In the genomic region with DNA sequence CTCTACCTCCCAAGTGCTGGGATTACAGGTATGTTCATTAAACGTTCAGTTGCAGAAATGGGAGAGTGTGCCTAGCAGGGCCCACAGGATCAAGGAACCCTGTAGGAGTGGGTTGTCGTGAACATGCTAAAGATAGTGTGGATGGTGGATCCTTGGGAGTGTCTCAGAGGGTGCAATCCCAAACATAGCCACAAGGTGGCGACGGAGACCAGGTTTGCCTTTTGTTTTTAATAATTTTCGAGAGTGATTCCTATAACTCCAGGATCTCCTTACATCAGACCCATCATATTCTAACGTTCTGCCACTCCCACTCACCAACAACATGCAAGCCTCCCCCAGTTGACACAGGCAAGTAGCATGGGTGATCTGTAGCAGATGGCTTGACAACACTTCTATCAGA, we compare ENCODE assay signal across 8 mouse cellular contexts. TPM values are rescaled to one million over a fixed set of nuclear protein-coding genes. Genes with fewer than 3 reads are reported as not detected.
DNase-seq lines count a peak whose midpoint lies in the region; ATAC-seq and TF ChIP-seq lines count a peak whose summit lies in the region.

No protein-coding gene starts in this region.

- dilution Hi-C loops in CH12.LX (cut with MboI; ENCODE audit: extremely low pct_ligation_motif_present, extremely low pct_unique_long_range_greater_than_20kb, low sequenced_read_pairs) = no loop called here

- no peak for TF ChIP-seq EP300 in CH12.LX (IDR thresholded peaks at IDR 0.05; ENCODE audit: low read length)
- no peak for TF ChIP-seq EP300 in heart, postnatal 0 days (IDR thresholded peaks at IDR 0.05; ENCODE audit: low read depth)

- H3K79me2 ChIP-seq in CH12.LX (replicated peaks; ENCODE audit: control insufficient read depth, extremely low read depth, insufficient read depth, poor library complexity, severe bottlenecking) = no peaks in the 10 kb centered on the region

- TF ChIP-seq POLR2A in CH12.LX (IDR thresholded peaks at IDR 0.05; ENCODE audit: low read depth, low read length) = no peak
- no peak for TF ChIP-seq POLR2A in olfactory bulb, adult 2 months (IDR thresholded peaks at IDR 0.05; ENCODE audit: insufficient read depth, low read depth, low read length)

- WGBS in embryonic facial prominence, embryonic 10.5 days = 6% methylated on average over 6 of the region's 6 CpGs
- WGBS in heart, postnatal 0 days = 1% methylated on average over 6 of the region's 6 CpGs
- WGBS in lung, embryonic 16.5 days = 3% methylated on average over 6 of the region's 6 CpGs
- 1% methylated on average over 6 of the region's 6 CpGs for WGBS in olfactory bulb, adult 2 months

- H3K27ac ChIP-seq in CH12.LX (ENCODE audit: insufficient read depth, low read depth) = no peak overlapping the region
- H3K27ac ChIP-seq in embryonic facial prominence, embryonic 10.5 days (replicated peaks) = no peak overlapping the region
- H3K27ac ChIP-seq in heart, postnatal 0 days (ENCODE audit: low read depth) = no peak overlapping the region
- no peak overlapping the region for H3K27ac ChIP-seq in layer of hippocampus, adult 2 months
- no peak overlapping the region for H3K27ac ChIP-seq in lung, embryonic 16.5 days (ENCODE audit: low read length)
- H3K27ac ChIP-seq in olfactory bulb, adult 2 months (ENCODE audit: insufficient read depth, low read depth, low read length) = no peak overlapping the region

- ATAC-seq in heart, postnatal 0 days (ENCODE audit: insufficient read depth, low read depth) = no peak
- ATAC-seq in lung, embryonic 16.5 days (ENCODE audit: low read depth) = peak; percentile 18; the same call in 1 of the 2 replicates

- in situ Hi-C loops in CH12.LX (cut with MboI; ENCODE audit: low pct_ligation_motif_present, low pct_unique_long_range_greater_than_20kb, low sequenced_read_pairs) = loop anchor here (25.0 kb wide), 2 partner anchors 402 to 602 kb away; no protein-coding TSS in a partner anchor

- TF ChIP-seq RAD21 in CH12.LX (IDR thresholded peaks at IDR 0.05; ENCODE audit: low read depth, low read length) = no peak; the same call in none of the 2 replicates

- no peak overlapping the region for H3K4me2 ChIP-seq in CH12.LX (ENCODE audit: insufficient read depth, low read depth, poor library complexity, severe bottlenecking)
- H3K4me2 ChIP-seq in heart, postnatal 0 days (ENCODE audit: low read depth, low read length) = no peak overlapping the region
- H3K4me2 ChIP-seq in lung, embryonic 16.5 days (ENCODE audit: low read depth, low read length) = no peak overlapping the region

- H3K27me3 ChIP-seq in CH12.LX (replicated peaks) = no peaks in the 10 kb centered on the region
- peaks cover 15% of the 10 kb centered on the region; the same call in 1 of the 2 replicates for H3K27me3 ChIP-seq in embryonic facial prominence, embryonic 10.5 days (replicated peaks; ENCODE audit: low read depth, poor library complexity, severe bottlenecking)
- H3K27me3 ChIP-seq in heart, postnatal 0 days (ENCODE audit: control insufficient read depth, insufficient read depth, low read length) = no peaks in the 10 kb centered on the region
- H3K27me3 ChIP-seq in lung, embryonic 16.5 days (ENCODE audit: control insufficient read depth, insufficient read depth, low read depth, low read length) = no peaks in the 10 kb centered on the region

- no peaks in the 10 kb centered on the region for H3K9me3 ChIP-seq in CH12.LX (replicated peaks; ENCODE audit: low read length)
- no peaks in the 10 kb centered on the region for H3K9me3 ChIP-seq in embryonic facial prominence, embryonic 10.5 days
- no peaks in the 10 kb centered on the region for H3K9me3 ChIP-seq in heart, postnatal 0 days (replicated peaks; ENCODE audit: control insufficient read depth, low read length)
- no peaks in the 10 kb centered on the region for H3K9me3 ChIP-seq in lung, embryonic 16.5 days (ENCODE audit: control insufficient read depth, low read length)

- no peak overlapping the region for H3K4me3 ChIP-seq in CH12.LX (replicated peaks in 1 of 3; ENCODE audit: low read depth in 2 of 3, low read length in 2 of 3, poor library complexity in 1 of 3)
- no peak overlapping the region for H3K4me3 ChIP-seq in embryonic facial prominence, embryonic 10.5 days
- H3K4me3 ChIP-seq in heart, postnatal 0 days (ENCODE audit: low read depth, low read length) = no peak overlapping the region
- no peak overlapping the region for H3K4me3 ChIP-seq in layer of hippocampus, adult 2 months
- no peak overlapping the region for H3K4me3 ChIP-seq in lung, embryonic 16.5 days (ENCODE audit: low read length)
- H3K4me3 ChIP-seq in olfactory bulb, adult 2 months (ENCODE audit: insufficient read depth, low read depth, low read length) = no peak overlapping the region

- H3K36me3 ChIP-seq in CH12.LX (replicated peaks in 1 of 2; ENCODE audit: control insufficient read depth in 1 of 2, insufficient read depth in 1 of 2, low read length in 1 of 2) = no peaks in the 10 kb centered on the region
- no peaks in the 10 kb centered on the region for H3K36me3 ChIP-seq in embryonic facial prominence, embryonic 10.5 days (replicated peaks)
- no peaks in the 10 kb centered on the region for H3K36me3 ChIP-seq in heart, postnatal 0 days (replicated peaks; ENCODE audit: control insufficient read depth, insufficient read depth, low read length)
- H3K36me3 ChIP-seq in lung, embryonic 16.5 days (ENCODE audit: control insufficient read depth, insufficient read depth, low read length) = no peaks in the 10 kb centered on the region

- peak; percentile 93 to 99 for TF ChIP-seq CTCF in CH12.LX (conservative IDR thresholded peaks at IDR 0.05 in 1 of 2, IDR thresholded peaks at IDR 0.05 in 1 of 2; ENCODE audit: low read depth in 2 of 2, low read length in 2 of 2)
- TF ChIP-seq CTCF in heart, postnatal 0 days (IDR thresholded peaks at IDR 0.05; ENCODE audit: low read depth) = peak; percentile 96
- TF ChIP-seq CTCF in layer of hippocampus, adult 2 months (conservative IDR thresholded peaks at IDR 0.05) = peak; percentile 99
- TF ChIP-seq CTCF in olfactory bulb, adult 2 months (IDR thresholded peaks at IDR 0.05; ENCODE audit: insufficient read depth, low read depth, low read length) = peak; percentile 44

- H3K9ac ChIP-seq in CH12.LX (ENCODE audit: insufficient read depth, low read depth) = no peak overlapping the region
- no peak overlapping the region for H3K9ac ChIP-seq in heart, postnatal 0 days (replicated peaks; ENCODE audit: low read depth, low read length)
- H3K9ac ChIP-seq in lung, embryonic 16.5 days (ENCODE audit: low read length) = no peak overlapping the region

- DNase-seq in CH12.LX (ENCODE audit: extremely low read depth) = peak; percentile 71
- peak; percentile 84 for DNase-seq in adrenal gland, postnatal 25 days
- peak; percentile 80 for DNase-seq in embryonic facial prominence, embryonic 10.5 days (ENCODE audit: low spot score)
- DNase-seq in heart, postnatal 0 days (ENCODE audit: low spot score) = no peak
- peak; percentile 86 to 91 for DNase-seq in layer of hippocampus, adult 2 months (ENCODE audit: low spot score in 2 of 2)
- peak; percentile 88 for DNase-seq in thymus, postnatal 4 days

- peaks cover 0 to 14% of the 10 kb centered on the region in 2 experiments; a peak in 2 of 4 replicates for H3K4me1 ChIP-seq in CH12.LX (ENCODE audit: control insufficient read depth in 1 of 2, insufficient read depth in 2 of 2)
- peaks cover 25% of the 10 kb centered on the region for H3K4me1 ChIP-seq in embryonic facial prominence, embryonic 10.5 days
- 0 out of 2 replicates have a peak, but pooled peaks cover 11% of the 10 kb centered on the region for H3K4me1 ChIP-seq in heart, postnatal 0 days (ENCODE audit: control insufficient read depth, insufficient read depth)
- peaks cover 15% of the 10 kb centered on the region for H3K4me1 ChIP-seq in lung, embryonic 16.5 days (replicated peaks; ENCODE audit: control insufficient read depth, insufficient read depth, low read length)
- H3K4me1 ChIP-seq in olfactory bulb, adult 2 months (ENCODE audit: control insufficient read depth, insufficient read depth, low read length) = peaks cover 5% of the 10 kb centered on the region; the same call in 1 of the 2 replicates

TF ChIP-seq in CH12.LX, 34 proteins besides CTCF, POLR2A, EP300 and RAD21:
- peak; percentile 71 for TF ChIP-seq ZC3H11A (IDR thresholded peaks at IDR 0.05; ENCODE audit: low read depth, low read length)
- peak; percentile 90 for TF ChIP-seq SMC3 (IDR thresholded peaks at IDR 0.05; ENCODE audit: low read depth, low read length)
- no peak for TF ChIP-seq NRF1 (IDR thresholded peaks at IDR 0.05; ENCODE audit: low read depth, low read length)

RNA-seq across cellular contexts. Expression of a gene that starts 15.7 kb away (rescaled TPM):
- total RNA-seq in CH12.LX (2012; rRNA removed) = 69.2 and 73.8 TPM in 2 replicates
- 20.4 and 27.7 TPM in 2 replicates for total RNA-seq in CH12.LX (2014; rRNA removed)
- 49.3 and 63.2 TPM in 2 replicates for polyA plus RNA-seq in CH12.LX (2012; ENCODE audit: insufficient read length, low read depth)
- 170 and 214 TPM in 2 replicates for total RNA-seq in adrenal gland, postnatal 25 days (2021)
- polyA plus RNA-seq in embryonic facial prominence, embryonic 10.5 days (2016; fragmentation: Nextera tagmentation; extraction: Ambion mirVana) = 26.8 and 28.1 TPM in 2 replicates
- total RNA-seq in heart, postnatal 0 days (2014; rRNA removed; ENCODE audit: low replicate concordance) = 82.4 and 166 TPM in 2 replicates
- polyA plus RNA-seq in heart, postnatal 0 days (2015; fragmentation: Nextera tagmentation; extraction: Ambion mirVana) = 28.1 and 37.7 TPM in 2 replicates
- total RNA-seq in layer of hippocampus, adult 2 months (2021) = 10 to 100 TPM; 16.6 to 24.4 TPM
- 45.2 and 47.8 TPM in 2 replicates for polyA plus RNA-seq in lung, embryonic 16.5 days (2015; fragmentation: Nextera tagmentation; extraction: Ambion mirVana)
- polyA plus RNA-seq in olfactory bulb, adult 2 months (2012; ENCODE audit: insufficient read depth, insufficient read length, low replicate concordance, missing spikeins) = not detected in 2 replicates

Comparison
In these comparisons a context has a peak if more than half of its experiments do, and no peak if none do; other contexts are left out.
1. CTCF ChIP-seq: peak in every context shown above with its lines; median percentile 99 in layer of hippocampus, adult 2 months; 96 in CH12.LX; 96 in heart, postnatal 0 days; 44 in olfactory bulb, adult 2 months.